Mouse (Mus musculus): Measurements from ENCODE around the gene Rpap3. TPM values are rescaled to one million over a fixed set of nuclear protein-coding genes. Genes with fewer than 3 reads are reported as not detected.
A peak's percentile ranks its signal among the peaks of the same experiment; 100 is the strongest.

Rpap3 gene
- polyA plus RNA-seq, 1 experiment from 2014 or later: 29.7 TPM

DNA sequence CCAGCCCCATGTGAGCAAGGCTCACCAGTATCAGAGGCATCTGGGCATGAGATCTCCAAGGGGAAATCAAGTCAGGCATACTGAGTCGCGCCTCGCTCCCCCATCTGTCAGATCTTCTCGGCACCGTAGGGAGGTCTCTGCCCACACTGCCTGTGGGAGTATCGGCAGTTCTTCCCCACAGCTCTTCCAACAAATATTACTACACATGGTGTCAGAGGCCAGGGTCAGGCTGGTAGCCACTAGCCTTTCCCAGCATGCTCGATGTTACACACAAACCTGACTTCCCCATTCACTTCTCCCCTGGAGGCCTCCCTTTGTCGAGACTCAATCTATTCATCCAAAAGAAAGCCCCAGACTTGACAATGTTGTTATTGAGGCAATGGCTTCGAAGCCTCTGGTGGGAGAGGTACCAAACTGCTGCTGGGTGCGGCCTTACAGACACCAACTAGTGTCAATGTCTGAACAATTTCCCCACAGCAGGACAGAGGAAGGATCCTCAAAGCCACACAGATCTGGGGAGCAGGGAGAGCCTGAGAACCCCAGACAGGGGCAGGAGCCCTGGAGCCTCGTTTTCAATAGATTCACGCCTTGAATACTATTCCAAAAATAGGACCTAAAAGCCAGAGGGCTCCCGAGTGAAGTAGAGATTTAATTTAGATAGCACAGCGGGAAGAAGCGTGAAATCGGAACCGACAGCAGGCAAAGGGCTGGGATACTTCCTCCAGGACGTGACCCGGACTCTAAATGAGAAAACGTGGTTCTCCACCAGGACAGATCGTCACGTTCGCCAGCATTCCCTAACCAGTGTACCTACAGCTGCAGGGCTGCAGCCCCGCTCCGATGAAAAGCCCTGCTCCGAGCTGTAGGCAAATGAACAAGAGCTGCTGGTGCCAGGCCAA is 47.5 kb downstream of the Rpap3 start:
- WGBS: 52% methylated on average over 26 of the region's 26 CpGs
- Histone ChIP-seq H3K27ac (peak overlapping the region; percentile 70), H3K36me3 (no peaks in the 10 kb centered on the region), H3K4me3 (no peak overlapping the region), H3K4me1 (replicated peaks) (peaks cover 19% of the 10 kb centered on the region), H3K27me3 (ENCODE audit: insufficient read depth, poor library complexity, severe bottlenecking) (0 out of 2 replicates have a peak, but pooled peaks cover 4% of the 10 kb centered on the region), H3K9me3 (no peaks in the 10 kb centered on the region)
- DNase-seq (ENCODE audit: low spot score): peak; percentile 26

DNA sequence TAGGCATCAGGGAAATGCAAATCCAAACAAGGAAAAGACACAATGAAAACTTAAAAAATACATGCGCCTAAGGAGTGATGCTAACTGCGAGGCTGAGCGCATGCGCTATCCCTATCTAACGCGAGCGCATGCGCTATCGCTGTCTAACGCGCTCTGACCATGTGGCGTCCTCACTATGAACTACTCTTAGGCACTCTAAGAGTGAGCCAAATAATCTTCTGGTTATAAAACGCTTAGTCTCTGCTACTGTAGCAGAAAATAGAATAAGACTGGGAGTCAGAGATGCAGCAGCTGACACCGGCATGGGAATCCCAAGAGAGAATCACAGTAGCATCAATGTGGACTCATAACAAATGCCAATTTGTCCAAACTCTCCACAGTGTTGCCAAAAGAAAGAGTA is 48.2 kb downstream of the Rpap3 start:
- no peaks in the 10 kb centered on the region for H3K36me3 ChIP-seq
- 0 out of 2 replicates have a peak, but pooled peaks cover 4% of the 10 kb centered on the region for H3K27me3 ChIP-seq (ENCODE audit: insufficient read depth, poor library complexity, severe bottlenecking)
- no peak overlapping the region for H3K4me3 ChIP-seq
- DNase-seq (ENCODE audit: low spot score): no peak
- H3K9me3 ChIP-seq: no peaks in the 10 kb centered on the region
- H3K27ac ChIP-seq: peak overlapping the region; percentile 70; the same call in 1 of the 2 replicates
- H3K4me1 ChIP-seq (replicated peaks): peaks cover 19% of the 10 kb centered on the region
- 94% methylated on average over 14 of the region's 14 CpGs for WGBS

GRCm38 (mm10) chr15:97649726-97650125 is 55.9 kb downstream of the Rpap3 start:
- H3K27ac ChIP-seq: no peak overlapping the region
- H3K9me3 ChIP-seq: no peaks in the 10 kb centered on the region
- H3K36me3 ChIP-seq: no peaks in the 10 kb centered on the region
- H3K27me3 ChIP-seq (ENCODE audit: insufficient read depth, poor library complexity, severe bottlenecking): no peaks in the 10 kb centered on the region
- H3K4me3 ChIP-seq: no peak overlapping the region
- 75% methylated on average over 4 of the region's 4 CpGs for WGBS
- DNase-seq (ENCODE audit: low spot score): no peak
- H3K4me1 ChIP-seq (replicated peaks): peaks cover 9% of the 10 kb centered on the region; the same call in 1 of the 2 replicates

DNA sequence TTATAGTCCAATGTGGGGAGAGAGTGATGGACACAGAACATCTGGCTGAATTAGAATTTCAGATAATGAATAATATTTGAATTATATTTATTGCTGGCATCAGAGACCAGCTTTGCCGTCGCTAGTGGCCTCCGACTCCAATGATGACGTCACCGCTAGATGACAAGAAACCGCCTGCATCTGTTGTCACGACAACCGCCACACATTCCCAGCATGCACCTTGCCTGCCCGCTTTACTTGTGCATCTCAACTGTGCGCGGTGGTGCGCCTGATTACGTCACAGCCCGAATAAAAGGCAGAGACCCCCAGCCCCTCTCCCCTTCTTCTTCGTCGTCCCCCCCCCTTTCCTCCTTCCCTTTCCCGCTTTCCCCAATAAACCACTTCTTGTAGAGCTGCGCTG is 57.4 kb downstream of the Rpap3 start:
- no peak overlapping the region for H3K27ac ChIP-seq
- 0 out of 2 replicates have a peak, but pooled peaks cover 5% of the 10 kb centered on the region for H3K9me3 ChIP-seq
- 84% methylated on average over 18 of the region's 18 CpGs for WGBS
- no peaks in the 10 kb centered on the region for H3K36me3 ChIP-seq
- H3K4me3 ChIP-seq: no peak overlapping the region
- no peaks in the 10 kb centered on the region for H3K27me3 ChIP-seq (ENCODE audit: insufficient read depth, poor library complexity, severe bottlenecking)
- DNase-seq (ENCODE audit: low spot score): no peak
- peaks cover 9% of the 10 kb centered on the region; the same call in 1 of the 2 replicates for H3K4me1 ChIP-seq (replicated peaks)

GRCm38 (mm10) chr15:97646426-97646825 is 59.2 kb downstream of the Rpap3 start:
- H3K4me3 ChIP-seq: no peak overlapping the region
- H3K27me3 ChIP-seq (ENCODE audit: insufficient read depth, poor library complexity, severe bottlenecking): no peaks in the 10 kb centered on the region
- H3K4me1 ChIP-seq (replicated peaks): peaks cover 14% of the 10 kb centered on the region; the same call in 1 of the 2 replicates
- peak overlapping the region; percentile 31; the same call in 1 of the 2 replicates for H3K27ac ChIP-seq
- WGBS: 70% methylated on average over 7 of the region's 7 CpGs
- no peak for DNase-seq (ENCODE audit: low spot score)
- H3K9me3 ChIP-seq: 0 out of 2 replicates have a peak, but pooled peaks cover 5% of the 10 kb centered on the region
- H3K36me3 ChIP-seq: no peaks in the 10 kb centered on the region

DNA sequence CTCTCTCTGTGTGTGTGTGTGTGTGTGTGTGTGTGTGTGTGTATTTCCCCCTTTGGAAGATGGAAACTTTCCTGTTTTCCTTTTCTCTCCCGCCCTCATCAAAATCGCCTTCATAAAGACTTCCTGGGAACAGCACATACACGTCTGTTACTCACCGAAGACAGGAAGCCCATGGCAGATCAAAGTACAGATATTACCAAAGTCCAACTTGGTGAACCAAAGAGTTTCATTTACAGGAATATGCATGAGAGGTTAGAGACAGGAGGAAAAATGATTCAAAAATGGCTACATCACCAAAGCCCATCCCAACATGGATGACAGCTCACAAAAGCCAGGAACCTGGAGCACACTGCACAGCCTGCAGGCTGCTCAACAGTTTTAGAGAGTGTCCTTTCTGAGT is 61.6 kb downstream of the Rpap3 start:
- no peak overlapping the region for H3K27ac ChIP-seq
- no peaks in the 10 kb centered on the region for H3K27me3 ChIP-seq (ENCODE audit: insufficient read depth, poor library complexity, severe bottlenecking)
- WGBS: 85% methylated on average over 4 of the region's 4 CpGs
- H3K4me3 ChIP-seq: no peak overlapping the region
- no peaks in the 10 kb centered on the region for H3K36me3 ChIP-seq
- no peak for DNase-seq (ENCODE audit: low spot score)
- peaks cover 8% of the 10 kb centered on the region; the same call in 1 of the 2 replicates for H3K9me3 ChIP-seq
- peaks cover 14% of the 10 kb centered on the region; the same call in 1 of the 2 replicates for H3K4me1 ChIP-seq (replicated peaks)

Other genes with a start within 250 kb of the Rpap3 start
- 0.07 and 0.08 TPM in 2 replicates for gene Endou, start 25.5 kb upstream of the Rpap3 start, polyA plus RNA-seq (2016; fragmentation: Nextera tagmentation; extraction: Ambion mirVana)
- 6.2 and 6.7 TPM in 2 replicates for gene Rapgef3, start 62.1 kb upstream of the Rpap3 start, polyA plus RNA-seq (2016; fragmentation: Nextera tagmentation; extraction: Ambion mirVana)
- gene Slc48a1, start 72.7 kb upstream of the Rpap3 start, polyA plus RNA-seq (2016; fragmentation: Nextera tagmentation; extraction: Ambion mirVana): 28.8 and 31.3 TPM in 2 replicates
- gene Hdac7, start 138.7 kb upstream of the Rpap3 start, polyA plus RNA-seq (2016; fragmentation: Nextera tagmentation; extraction: Ambion mirVana): 25.7 and 32.7 TPM in 2 replicates
- gene Vdr, start 204.8 kb upstream of the Rpap3 start, polyA plus RNA-seq (2016; fragmentation: Nextera tagmentation; extraction: Ambion mirVana): 0.51 and 1.0 TPM in 2 replicates

All from hindbrain, embryonic 10.5 days (tissue).